Mouse (Mus musculus): ENCODE results near the gene Slc25a39.
A peak's percentile ranks its signal among the peaks of the same experiment; 100 is the strongest.

GRCm38 (mm10) chr11:102441434-102441833, 33.7 kb upstream of the Slc25a39 start:
- TF ChIP-seq CTCF (conservative IDR thresholded peaks at IDR 0.05 in 1 of 2, IDR thresholded peaks at IDR 0.05 in 1 of 2; ENCODE audit: low read depth in 2 of 2, low read length in 2 of 2) (peak; percentile 16 to 40; a peak in 3 of 4 replicates), MAX (IDR thresholded peaks at IDR 0.05; ENCODE audit: low read length) (no peak), USF1 (IDR thresholded peaks at IDR 0.05; ENCODE audit: low read depth, low read length) (no peak), MEF2A (IDR thresholded peaks at IDR 0.05; ENCODE audit: borderline replicate concordance, low read depth, low read length) (no peak)

Measured in CH12.LX (cell line).